Mouse (Mus musculus) midbrain, embryonic 12.5 days (tissue): Measurements from ENCODE around the gene Ankrd1. TPM values are rescaled to one million over a fixed set of nuclear protein-coding genes. Genes with fewer than 3 reads are reported as not detected.

Experiments
- ATAC-seq: fragments of 200-750 bp; cut with Nextera tagmentation; 2 replicates; pipeline ENCODE4 v1.8.0; 2017; ENCODE audit warnings: low read depth, moderate TSS enrichment, moderate library complexity; ENCODE audit not compliant: low FRiP score
- H3K27ac ChIP-seq: fragments of 300-500 bp; sonication (generic); replicated peaks from 2 replicates; pipeline ENCODE4 v1.5.1; 2016; ENCODE audit warnings: mild to moderate bottlenecking
- H3K27me3 ChIP-seq: fragments of 300-500 bp; sonication (generic); 2 replicates; pipeline ENCODE4 v1.6.1; 2016; ENCODE audit warnings: mild to moderate bottlenecking
- H3K36me3 ChIP-seq: fragments of 300-500 bp; sonication (generic); 2 replicates; pipeline ENCODE4 v1.6.1; 2016
- H3K4me1 ChIP-seq: fragments of 300-500 bp; sonication (generic); 2 replicates; pipeline ENCODE4 v1.6.1; 2016
- H3K4me2 ChIP-seq: fragments of 300-500 bp; sonication (generic); replicated peaks from 2 replicates; pipeline ENCODE4 v1.6.1; 2016; ENCODE audit warnings: mild to moderate bottlenecking, moderate library complexity
- H3K4me3 ChIP-seq: fragments of 300-500 bp; sonication (generic); 2 replicates; pipeline ENCODE4 v1.5.1; 2016; ENCODE audit warnings: mild to moderate bottlenecking
- H3K9ac ChIP-seq: fragments of 300-500 bp; sonication (generic); replicated peaks from 2 replicates; pipeline ENCODE4 v1.6.1; 2016; ENCODE audit warnings: mild to moderate bottlenecking, moderate library complexity
- H3K9me3 ChIP-seq: fragments of 300-500 bp; sonication (generic); 2 replicates; pipeline ENCODE4 v1.6.1; 2016; ENCODE audit warnings: mild to moderate bottlenecking
- WGBS: fragments of 180-500 bp; shearing (Covaris S2); methylation state at CpG from one replicate; pipeline ENCODE4 v1.1.7; 2016; 5-methylcytosine and 5-hydroxymethylcytosine counted together
- polyA plus RNA-seq: library from polyadenylated mRNA; unstranded; fragments of >200 nt; fragmentation: Nextera tagmentation; extraction: Ambion mirVana; gene quantifications from 2 replicates; pipeline ENCODE4 v1.2.1, GENCODE M21; 2016

Ankrd1 gene
- 0.17 and 0.22 TPM in 2 replicates for polyA plus RNA-seq

- H3K36me3 ChIP-seq = no peaks in the 10 kb centered on the region
Measured at GRCm38 (mm10) chr19:36119783-36120471, at the start of gene Ankrd1. Gene Ankrd1 (minus strand): TSS chr19:36120099.

GRCm38 (mm10) chr19:36169101-36169500 is 49.2 kb upstream of the Ankrd1 start:
- WGBS = 87% methylated on average over 2 of the region's 2 CpGs
- Histone ChIP-seq H3K4me2 (no peak overlapping the region), H3K9me3 (no peaks in the 10 kb centered on the region), H3K4me1 (no peaks in the 10 kb centered on the region), H3K9ac (no peak overlapping the region), H3K4me3 (no peak overlapping the region), H3K36me3 (no peaks in the 10 kb centered on the region), H3K27me3 (no peaks in the 10 kb centered on the region), H3K27ac (no peak overlapping the region)
- no peak for ATAC-seq

More at GRCm38 (mm10) chr19:36119783-36120471, at the start of gene Ankrd1:
- Histone ChIP-seq H3K9ac (no peak within 1 kb of the TSS), H3K27ac (no peak within 1 kb of the TSS), H3K9me3 (no peaks in the 10 kb centered on the region), H3K4me3 (no peak within 1 kb of the TSS), H3K4me1 (no peaks in the 10 kb centered on the region), H3K27me3 (no peaks in the 10 kb centered on the region), H3K4me2 (no peak within 1 kb of the TSS)
- no peak for ATAC-seq
- 85% methylated on average over 14 of the region's 14 CpGs for WGBS

- no peak for ATAC-seq
- Histone ChIP-seq H3K9ac (no peak overlapping the region), H3K27ac (no peak overlapping the region), H3K4me1 (no peaks in the 10 kb centered on the region), H3K27me3 (no peaks in the 10 kb centered on the region), H3K9me3 (no peaks in the 10 kb centered on the region), H3K4me2 (no peak overlapping the region), H3K36me3 (no peaks in the 10 kb centered on the region), H3K4me3 (no peak overlapping the region)
- WGBS = 82% methylated on average over 4 of the region's 4 CpGs
Measured at GRCm38 (mm10) chr19:36168121-36168520, 48.2 kb upstream of the Ankrd1 start.

GRCm38 (mm10) chr19:36167291-36167896 is 47.5 kb upstream of the Ankrd1 start:
- Histone ChIP-seq H3K27me3 (no peaks in the 10 kb centered on the region), H3K36me3 (no peaks in the 10 kb centered on the region), H3K4me2 (no peak overlapping the region), H3K4me1 (no peaks in the 10 kb centered on the region), H3K9me3 (no peaks in the 10 kb centered on the region), H3K9ac (no peak overlapping the region), H3K4me3 (no peak overlapping the region), H3K27ac (no peak overlapping the region)
- 94% methylated on average over 6 of the region's 6 CpGs for WGBS
- ATAC-seq = no peak

- no peak overlapping the region for H3K27ac ChIP-seq
- H3K27me3 ChIP-seq = no peaks in the 10 kb centered on the region
- WGBS = 91% methylated on average over 6 of the region's 6 CpGs
- H3K4me1 ChIP-seq = no peaks in the 10 kb centered on the region
- H3K9ac ChIP-seq = no peak overlapping the region
- no peak overlapping the region for H3K4me3 ChIP-seq
- no peaks in the 10 kb centered on the region for H3K36me3 ChIP-seq
- no peaks in the 10 kb centered on the region for H3K9me3 ChIP-seq
- H3K4me2 ChIP-seq = no peak overlapping the region
- ATAC-seq = no peak
Measured at GRCm38 (mm10) chr19:36166401-36167160, 46.7 kb upstream of the Ankrd1 start.

GRCm38 (mm10) chr19:36165351-36165750 is 45.5 kb upstream of the Ankrd1 start:
- H3K4me2 ChIP-seq = no peak overlapping the region
- ATAC-seq = no peak
- no peaks in the 10 kb centered on the region for H3K4me1 ChIP-seq
- H3K9ac ChIP-seq = no peak overlapping the region
- no peak overlapping the region for H3K4me3 ChIP-seq
- no peak overlapping the region for H3K27ac ChIP-seq
- 82% methylated on average over 4 of the region's 4 CpGs for WGBS
- no peaks in the 10 kb centered on the region for H3K36me3 ChIP-seq
- H3K27me3 ChIP-seq = no peaks in the 10 kb centered on the region
- H3K9me3 ChIP-seq = no peaks in the 10 kb centered on the region

- H3K9me3 ChIP-seq = 0 out of 2 replicates have a peak, but pooled peaks cover under 1% of the 10 kb centered on the region
- H3K9ac ChIP-seq = no peak overlapping the region
- H3K4me2 ChIP-seq = no peak overlapping the region
- no peak overlapping the region for H3K27ac ChIP-seq
- H3K27me3 ChIP-seq = no peaks in the 10 kb centered on the region
- no peak overlapping the region for H3K4me3 ChIP-seq
- no peaks in the 10 kb centered on the region for H3K36me3 ChIP-seq
- no peak for ATAC-seq
- WGBS = 76% methylated on average over 4 of the region's 4 CpGs
- H3K4me1 ChIP-seq = no peaks in the 10 kb centered on the region; the same call in 1 of the 2 replicates
Measured at GRCm38 (mm10) chr19:36150241-36151007, 30.5 kb upstream of the Ankrd1 start.

- H3K9ac ChIP-seq = no peak overlapping the region
- 0 out of 2 replicates have a peak, but pooled peaks cover 6% of the 10 kb centered on the region for H3K9me3 ChIP-seq
- no peak overlapping the region for H3K4me2 ChIP-seq
- ATAC-seq = no peak
- H3K27me3 ChIP-seq = no peaks in the 10 kb centered on the region
- no peak overlapping the region for H3K4me3 ChIP-seq
- 78% methylated on average over 6 of the region's 6 CpGs for WGBS
- H3K36me3 ChIP-seq = no peaks in the 10 kb centered on the region
- H3K4me1 ChIP-seq = no peaks in the 10 kb centered on the region; the same call in 1 of the 2 replicates
- no peak overlapping the region for H3K27ac ChIP-seq
Measured at GRCm38 (mm10) chr19:36148578-36148977, 28.7 kb upstream of the Ankrd1 start.

GRCm38 (mm10) chr19:36143571-36143970 is 23.7 kb upstream of the Ankrd1 start:
- WGBS = 94% methylated on average over 2 of the region's 2 CpGs
- Histone ChIP-seq H3K27me3 (no peaks in the 10 kb centered on the region), H3K9me3 (0 out of 2 replicates have a peak, but pooled peaks cover 6% of the 10 kb centered on the region), H3K36me3 (no peaks in the 10 kb centered on the region), H3K9ac (no peak overlapping the region), H3K27ac (no peak overlapping the region), H3K4me3 (no peak overlapping the region), H3K4me1 (no peaks in the 10 kb centered on the region), H3K4me2 (no peak overlapping the region)
- ATAC-seq = no peak

- no peaks in the 10 kb centered on the region for H3K4me1 ChIP-seq
- no peak overlapping the region for H3K4me2 ChIP-seq
- H3K36me3 ChIP-seq = no peaks in the 10 kb centered on the region
- no peaks in the 10 kb centered on the region for H3K27me3 ChIP-seq
- no peak overlapping the region for H3K4me3 ChIP-seq
- no peaks in the 10 kb centered on the region for H3K9me3 ChIP-seq
- no peak overlapping the region for H3K27ac ChIP-seq
- ATAC-seq = no peak
- H3K9ac ChIP-seq = no peak overlapping the region
- WGBS = 69% methylated on average over 5 of the region's 5 CpGs
Measured at GRCm38 (mm10) chr19:36133731-36134130, 13.8 kb upstream of the Ankrd1 start.

- H3K36me3 ChIP-seq = no peaks in the 10 kb centered on the region
- 88% methylated on average over 6 of the region's 6 CpGs for WGBS
- no peak overlapping the region for H3K27ac ChIP-seq
Measured at GRCm38 (mm10) chr19:36133064-36133463, 13.2 kb upstream of the Ankrd1 start.

More at GRCm38 (mm10) chr19:36133064-36133463, 13.2 kb upstream of the Ankrd1 start:
- Histone ChIP-seq H3K4me3 (no peak overlapping the region), H3K4me1 (no peaks in the 10 kb centered on the region), H3K9me3 (no peaks in the 10 kb centered on the region), H3K4me2 (no peak overlapping the region), H3K27me3 (no peaks in the 10 kb centered on the region), H3K9ac (no peak overlapping the region)
- ATAC-seq = no peak
